In genomic region chr9:27802379-27802778, GRCm38 (mm10) we compare ENCODE assay signal across 16 mouse cellular contexts. TPM values are rescaled to one million over a fixed set of nuclear protein-coding genes. Genes with fewer than 3 reads are reported as not detected.
DNase-seq lines count a peak whose midpoint lies in the region; ATAC-seq and TF ChIP-seq lines count a peak whose summit lies in the region.
"Had no signal": no experiment of that assay in that cellular context is flagged by ENCODE, and none has a peak within 500 bp of the region (broad histone marks: within the 10 kb centered on the region; RNA-seq: fewer than 3 reads in every experiment).

No protein-coding gene starts in this region.

- H3K36me3 ChIP-seq in liver, postnatal 0 days (replicated peaks; ENCODE audit: insufficient read depth, low read length), result no peaks in the 10 kb centered on the region
- no peaks in the 10 kb centered on the region for H3K36me3 ChIP-seq in liver, embryonic 12.5 days
- no peaks in the 10 kb centered on the region for H3K36me3 ChIP-seq in myocyte (ENCODE audit: control insufficient read depth, insufficient read depth)

- H3K9me3 ChIP-seq in liver, postnatal 0 days (ENCODE audit: low read length), result no peaks in the 10 kb centered on the region
- H3K9me3 ChIP-seq in liver, embryonic 12.5 days (replicated peaks), result 0 out of 2 replicates have a peak, but pooled peaks cover 3% of the 10 kb centered on the region

- no peak overlapping the region for H3K4me2 ChIP-seq in liver, postnatal 0 days (ENCODE audit: low read depth, low read length)
- no peak overlapping the region for H3K4me2 ChIP-seq in liver, embryonic 12.5 days
- H3K4me2 ChIP-seq in myocyte (ENCODE audit: low read depth), result no peak overlapping the region
- H3K4me2 ChIP-seq: heart, embryonic 11.5 days had no signal

- H3K9ac ChIP-seq in liver, postnatal 0 days (replicated peaks), result no peak overlapping the region
- H3K9ac ChIP-seq in liver, embryonic 12.5 days, result no peak overlapping the region
- H3K9ac ChIP-seq: liver, embryonic 14.5 days had no signal

- no peak overlapping the region for H3K4me3 ChIP-seq in gastrocnemius, adult 2 months
- H3K4me3 ChIP-seq in liver, postnatal 0 days (ENCODE audit: low read depth, low read length), result no peak overlapping the region
- H3K4me3 ChIP-seq in liver, embryonic 12.5 days, result no peak overlapping the region
- H3K4me3 ChIP-seq in myocyte, result no peak overlapping the region

- no peak for TF ChIP-seq EP300 in liver, postnatal 0 days (IDR thresholded peaks at IDR 0.05; ENCODE audit: low read depth)

- TF ChIP-seq POLR2A in myocyte (IDR thresholded peaks at IDR 0.05; ENCODE audit: insufficient read length, low read depth), result no peak

- no peaks in the 10 kb centered on the region for H3K4me1 ChIP-seq in liver, postnatal 0 days (ENCODE audit: insufficient read depth)
- no peaks in the 10 kb centered on the region for H3K4me1 ChIP-seq in liver, embryonic 12.5 days

- no peak for ATAC-seq in liver, postnatal 0 days
- ATAC-seq in liver, embryonic 12.5 days, result no peak
- ATAC-seq in erythroblast, adult 5-6 weeks (replicated peaks; ENCODE audit: low FRiP score, poor library complexity, severe bottlenecking), result no peak
- ATAC-seq: CD4-positive, CD25-positive, alpha-beta regulatory T cell, adult 4 months had no signal

- no peaks in the 10 kb centered on the region for H3K27me3 ChIP-seq in liver, postnatal 0 days (ENCODE audit: insufficient read depth, low read length)
- H3K27me3 ChIP-seq in liver, embryonic 12.5 days (replicated peaks), result no peaks in the 10 kb centered on the region
- H3K27me3 ChIP-seq in myocyte (ENCODE audit: control insufficient read depth, insufficient read depth, insufficient read length), result no peaks in the 10 kb centered on the region

- TF ChIP-seq CTCF in gastrocnemius, adult 2 months (IDR thresholded peaks at IDR 0.05), result no peak
- TF ChIP-seq CTCF in liver, postnatal 0 days (IDR thresholded peaks at IDR 0.05; ENCODE audit: low read depth), result no peak

- no peak overlapping the region for H3ac ChIP-seq in myocyte (ENCODE audit: control insufficient read depth, insufficient read length)

- intact Hi-C loops in gastrocnemius, adult 2 months (cut with DNase I), result no loop called here

- DNase-seq in gastrocnemius, adult 18-20 months (ENCODE audit: low spot score), result peak; percentile 7
- no peak for DNase-seq in gastrocnemius, adult 2 months
- peak; percentile 36 for DNase-seq in liver, postnatal 0 days
- peak; percentile 57 for DNase-seq in fibroblast of lung, adult 2 months (ENCODE audit: low read depth)
- DNase-seq in layer of hippocampus, postnatal 10 days (ENCODE audit: low spot score in 2 of 2), result no peak
- DNase-seq: cerebellum, adult 11 months; gastrocnemius, postnatal 36 days; right cerebral cortex, postnatal 4 days had no signal

- no peak overlapping the region for H3K27ac ChIP-seq in gastrocnemius, adult 2 months
- no peak overlapping the region for H3K27ac ChIP-seq in liver, postnatal 0 days (ENCODE audit: low read depth)
- no peak overlapping the region for H3K27ac ChIP-seq in liver, embryonic 12.5 days
- H3K27ac ChIP-seq: liver, embryonic 14.5 days had no signal

- no peaks in the 10 kb centered on the region for H3K79me2 ChIP-seq in myocyte (ENCODE audit: control insufficient read depth, insufficient read depth)

TF ChIP-seq in myocyte, 11 proteins besides CTCF, POLR2A, EP300 and RAD21:
- TF ChIP-seq REST (IDR thresholded peaks at IDR 0.05; ENCODE audit: insufficient read depth, insufficient read length), result no peak
- peak; percentile 54; the same call in 1 of the 2 replicates for TF ChIP-seq CEBPB (IDR thresholded peaks at IDR 0.05; ENCODE audit: insufficient read depth, poor library complexity, severe bottlenecking)
TF ChIP-seq in myocyte: peak in this region for 1.

RNA-seq across cellular contexts. Expression of gene Opcml, which starts 11.8 kb away (rescaled TPM):
- 1 to 10 TPM; 1.6 to 1.7 TPM for total RNA-seq in gastrocnemius, adult 18-20 months (2021)
- 1 to 10 TPM; 1.0 to 1.5 TPM for total RNA-seq in gastrocnemius, adult 2 months (2021)
- 0.02 TPM in 1 of 2 replicates, not detected in the other for polyA plus RNA-seq in liver, postnatal 0 days (2015; fragmentation: Nextera tagmentation; extraction: Ambion mirVana)
- 0.23 and 0.28 TPM in 2 replicates for polyA plus RNA-seq in liver, embryonic 12.5 days (2016; fragmentation: Nextera tagmentation; extraction: Ambion mirVana)
- polyA plus RNA-seq in myocyte (2012; fragmentation: generic; extraction: Trizol), result not detected
- 100 to 1,000 TPM; 363 to 385 TPM for total RNA-seq in layer of hippocampus, postnatal 10 days (2021)
- total RNA-seq in erythroblast, adult 5-6 weeks (2015; ENCODE audit: low replicate concordance), result not detected in 2 replicates
- total RNA-seq in erythroblast, adult 5-6 weeks (2017; ENCODE audit: low replicate concordance), result not detected in 2 replicates
- total RNA-seq: hematopoietic stem cell, adult 5-6 weeks; MEL had no signal
- polyA plus RNA-seq: CD4-positive, CD25-positive, alpha-beta regulatory T cell, adult 4 months had no signal

Comparison
In these comparisons a context has a peak if more than half of its experiments do, and no peak if none do; other contexts are left out.
1. DNase-seq: peak in gastrocnemius, adult 18-20 months (single experiment), liver, postnatal 0 days (single experiment) and fibroblast of lung, adult 2 months (single experiment); none in gastrocnemius, adult 2 months (single experiment) and layer of hippocampus, postnatal 10 days (0 of 2).
2. RNA of gene Opcml, which starts 11.8 kb away (total RNA-seq): 363 to 385 TPM in layer of hippocampus, postnatal 10 days; 1.6 to 1.7 TPM in gastrocnemius, adult 18-20 months, 1.0 to 1.5 TPM in gastrocnemius, adult 2 months and not detected in erythroblast, adult 5-6 weeks; every median in the first group is over 100 times any median in the second.